Mouse (Mus musculus) c-Kit-positive CD71-positive TER-119-positive erythroid progenitor cells, embryonic 14.5 days (primary cell): ENCODE measurements around the gene Olfr1351.
"Not testable (repeated sequence)": the region's sequence is repeated elsewhere in the genome, so short reads cannot be mapped to it uniquely, and the experiment has no call there.

Experiments used
- DNase-seq: peaks from one replicate; pipeline ENCODE4 v3.0.0-alpha.2; 2013; ENCODE audit warnings: low spot score

Olfr1351 gene

GRCm38 (mm10) chr10:79012172-79012571 is at the start of gene Olfr1351:
Gene Olfr1351, plus strand, starts transcription at chr10:79012472.
- no peak for DNase-seq

- not testable (repeated sequence) for DNase-seq
Measured at GRCm38 (mm10) chr10:78963009-78963408, 49.3 kb upstream of the Olfr1351 start, which contains the start of gene Olfr1353. Gene Olfr1353, plus strand, starts transcription at chr10:78963309.

GRCm38 (mm10) chr10:78980750-78981149 is 31.5 kb upstream of the Olfr1351 start, which contains the start of gene Olfr1352:
Gene Olfr1352, plus strand, starts transcription at chr10:78981050.
- no peak for DNase-seq

GRCm38 (mm10) chr10:79028441-79028840 is 16.2 kb downstream of the Olfr1351 start, which contains the start of gene Olfr57:
Gene Olfr57, plus strand, starts transcription at chr10:79028741.
- DNase-seq, result no peak

- not testable (repeated sequence) for DNase-seq
Measured at GRCm38 (mm10) chr10:79042457-79042856, 30.2 kb downstream of the Olfr1351 start.

- DNase-seq, result peak; percentile 10
Measured at GRCm38 (mm10) chr10:79057370-79057769, 45.1 kb downstream of the Olfr1351 start.
